Mouse (Mus musculus): Measurements from ENCODE around the gene Syne4. TPM values are rescaled to one million over a fixed set of nuclear protein-coding genes. Genes with fewer than 3 reads are reported as not detected.
A peak's percentile ranks its signal among the peaks of the same experiment; 100 is the strongest.

Syne4 gene
- polyA plus RNA-seq, 1 experiment from 2014 or later, result 13.1 TPM

- WGBS, result 57% methylated on average over 8 of the region's 8 CpGs
- no peak for ATAC-seq
- no peak for TF ChIP-seq EP300 (IDR thresholded peaks at IDR 0.05)
- no peak for TF ChIP-seq CTCF (IDR thresholded peaks at IDR 0.05)
Measured at GRCm38 (mm10) chr7:30286701-30287410, 27.8 kb upstream of the Syne4 start.

GRCm38 (mm10) chr7:30288046-30288445 lies 26.6 kb upstream of the Syne4 start:
- TF ChIP-seq EP300 (IDR thresholded peaks at IDR 0.05) (no peak), CTCF (IDR thresholded peaks at IDR 0.05) (no peak)
- Histone ChIP-seq H3K4me3 (ENCODE audit: low read depth, low read length) (no peak overlapping the region), H3K9me3 (ENCODE audit: low read length) (no peaks in the 10 kb centered on the region), H3K9ac (replicated peaks; ENCODE audit: low read depth) (no peak overlapping the region), H3K27ac (ENCODE audit: low read length) (no peak overlapping the region), H3K4me2 (replicated peaks; ENCODE audit: low read depth, low read length) (no peak overlapping the region), H3K36me3 (ENCODE audit: insufficient read depth, low read length) (no peaks in the 10 kb centered on the region), H3K4me1 (ENCODE audit: insufficient read depth, low read depth, low read length) (no peaks in the 10 kb centered on the region), H3K27me3 (replicated peaks; ENCODE audit: insufficient read depth, low read length) (no peaks in the 10 kb centered on the region)
- ATAC-seq (no peak), DNase-seq (ENCODE audit: low spot score) (no peak)
- 52% methylated on average over 6 of the region's 6 CpGs for WGBS

More at GRCm38 (mm10) chr7:30286701-30287410, 27.8 kb upstream of the Syne4 start:
- no peak overlapping the region for H3K27ac ChIP-seq (ENCODE audit: low read length)
- H3K4me2 ChIP-seq (replicated peaks; ENCODE audit: low read depth, low read length), result no peak overlapping the region
- no peaks in the 10 kb centered on the region for H3K27me3 ChIP-seq (replicated peaks; ENCODE audit: insufficient read depth, low read length)
- peak; percentile 17 for DNase-seq (ENCODE audit: low spot score)
- no peak overlapping the region for H3K4me3 ChIP-seq (ENCODE audit: low read depth, low read length)
- H3K9me3 ChIP-seq (ENCODE audit: low read length), result no peaks in the 10 kb centered on the region
- H3K4me1 ChIP-seq (ENCODE audit: insufficient read depth, low read depth, low read length), result no peaks in the 10 kb centered on the region
- H3K36me3 ChIP-seq (ENCODE audit: insufficient read depth, low read length), result no peaks in the 10 kb centered on the region
- no peak overlapping the region for H3K9ac ChIP-seq (replicated peaks; ENCODE audit: low read depth)

GRCm38 (mm10) chr7:30289071-30289713 lies 25.4 kb upstream of the Syne4 start:
- no peak for ATAC-seq
- Histone ChIP-seq H3K27ac (ENCODE audit: low read length) (no peak overlapping the region), H3K4me3 (ENCODE audit: low read depth, low read length) (no peak overlapping the region), H3K4me1 (ENCODE audit: insufficient read depth, low read depth, low read length) (no peaks in the 10 kb centered on the region), H3K4me2 (replicated peaks; ENCODE audit: low read depth, low read length) (no peak overlapping the region), H3K36me3 (ENCODE audit: insufficient read depth, low read length) (no peaks in the 10 kb centered on the region), H3K9me3 (ENCODE audit: low read length) (no peaks in the 10 kb centered on the region), H3K9ac (replicated peaks; ENCODE audit: low read depth) (no peak overlapping the region), H3K27me3 (replicated peaks; ENCODE audit: insufficient read depth, low read length) (no peaks in the 10 kb centered on the region)
- 68% methylated on average over 7 of the region's 7 CpGs for WGBS
- TF ChIP-seq EP300 (IDR thresholded peaks at IDR 0.05) (no peak), CTCF (IDR thresholded peaks at IDR 0.05) (no peak)
- DNase-seq (ENCODE audit: low spot score), result no peak

- ATAC-seq, result no peak
- H3K4me1 ChIP-seq (ENCODE audit: insufficient read depth, low read depth, low read length), result no peaks in the 10 kb centered on the region
- H3K27me3 ChIP-seq (replicated peaks; ENCODE audit: insufficient read depth, low read length), result no peaks in the 10 kb centered on the region
- H3K9me3 ChIP-seq (ENCODE audit: low read length), result no peaks in the 10 kb centered on the region
- no peak overlapping the region for H3K9ac ChIP-seq (replicated peaks; ENCODE audit: low read depth)
- no peak overlapping the region for H3K4me2 ChIP-seq (replicated peaks; ENCODE audit: low read depth, low read length)
- TF ChIP-seq EP300 (IDR thresholded peaks at IDR 0.05) (no peak), CTCF (IDR thresholded peaks at IDR 0.05) (no peak)
- no peak overlapping the region for H3K27ac ChIP-seq (ENCODE audit: low read length)
- WGBS, result 52% methylated on average over 10 of the region's 10 CpGs
- no peaks in the 10 kb centered on the region for H3K36me3 ChIP-seq (ENCODE audit: insufficient read depth, low read length)
- no peak overlapping the region for H3K4me3 ChIP-seq (ENCODE audit: low read depth, low read length)
- no peak for DNase-seq (ENCODE audit: low spot score)
Measured at GRCm38 (mm10) chr7:30289714-30290399, 24.8 kb upstream of the Syne4 start.

GRCm38 (mm10) chr7:30291215-30292131 lies 23.1 kb upstream of the Syne4 start, which contains the start of gene Clip3:
Clip3 (plus strand) TSS chr7:30291728.
- Histone ChIP-seq H3K4me1 (ENCODE audit: insufficient read depth, low read depth, low read length) (no peaks in the 10 kb centered on the region), H3K36me3 (ENCODE audit: insufficient read depth, low read length) (no peaks in the 10 kb centered on the region), H3K27ac (ENCODE audit: low read length) (no peak within 1 kb of the TSS), H3K9me3 (ENCODE audit: low read length) (no peaks in the 10 kb centered on the region), H3K4me3 (ENCODE audit: low read depth, low read length) (peak within 1 kb of the TSS; percentile 36), H3K4me2 (replicated peaks; ENCODE audit: low read depth, low read length) (peak within 1 kb of the TSS; percentile 43), H3K9ac (replicated peaks; ENCODE audit: low read depth) (peak within 1 kb of the TSS; percentile 29; the same call in 1 of the 2 replicates), H3K27me3 (replicated peaks; ENCODE audit: insufficient read depth, low read length) (no peaks in the 10 kb centered on the region)
- DNase-seq (ENCODE audit: low spot score) (peak; percentile 50), ATAC-seq (peak; percentile 48)
- TF ChIP-seq EP300 (IDR thresholded peaks at IDR 0.05) (no peak), CTCF (IDR thresholded peaks at IDR 0.05) (no peak)
- 5% methylated on average over 35 of the region's 35 CpGs for WGBS

Measured in lung, postnatal 0 days (tissue).